Mouse (Mus musculus): ENCODE results near the gene Bex3. TPM values are rescaled to one million over a fixed set of nuclear protein-coding genes. Genes with fewer than 3 reads are reported as not detected.

Bex3 gene
- total RNA-seq, 2 experiments from 2014 or later: 401 to 439 TPM

DNA sequence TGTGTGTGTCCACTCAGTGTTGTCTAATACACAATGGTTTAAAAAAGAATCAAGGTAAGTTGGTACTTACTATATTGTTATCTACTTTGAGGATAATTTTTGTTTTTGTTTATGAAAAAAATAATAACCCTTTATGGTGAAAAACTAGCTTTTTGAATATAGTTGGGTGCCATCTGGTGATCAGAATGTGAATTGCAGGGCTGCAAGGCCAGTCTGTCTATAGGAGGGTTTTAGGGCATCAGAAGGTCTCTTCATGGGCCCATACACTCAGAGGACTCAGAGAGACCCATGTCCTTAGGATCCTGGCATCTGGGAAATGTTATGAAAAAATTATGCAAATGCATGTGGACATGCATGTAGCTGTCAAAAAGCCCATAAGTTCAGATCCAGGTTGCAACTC is 34.2 kb downstream of the Bex3 start:
- intact Hi-C loops (cut with DNase I): loop anchor here (2.0 kb wide), 1 partner anchor 65 kb away; no protein-coding TSS in a partner anchor
- no peak for DNase-seq (ENCODE audit: extremely low spot score in 1 of 2, low spot score in 2 of 2)

DNA sequence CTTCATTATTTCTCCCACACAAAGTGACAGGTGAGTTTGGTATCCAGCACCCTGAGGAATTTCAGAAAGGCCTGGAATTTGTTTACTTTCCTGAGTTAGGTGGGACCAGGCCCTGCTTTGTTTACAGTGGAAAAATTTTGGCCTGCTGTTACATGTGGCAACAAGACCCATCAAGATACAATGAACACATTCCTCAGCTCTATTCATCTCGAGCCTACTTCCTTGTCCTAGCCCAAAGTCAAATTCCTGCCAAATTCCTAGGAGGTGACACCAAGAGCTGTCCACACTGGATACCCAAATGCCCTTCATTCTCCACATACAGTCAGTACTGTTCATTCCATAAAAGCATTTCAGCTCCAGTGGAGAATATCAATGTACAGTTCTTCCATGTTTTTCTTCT is 36.1 kb downstream of the Bex3 start:
- intact Hi-C loops (cut with DNase I): no loop called here
- no peak for DNase-seq (ENCODE audit: extremely low spot score in 1 of 2, low spot score in 2 of 2)

DNA sequence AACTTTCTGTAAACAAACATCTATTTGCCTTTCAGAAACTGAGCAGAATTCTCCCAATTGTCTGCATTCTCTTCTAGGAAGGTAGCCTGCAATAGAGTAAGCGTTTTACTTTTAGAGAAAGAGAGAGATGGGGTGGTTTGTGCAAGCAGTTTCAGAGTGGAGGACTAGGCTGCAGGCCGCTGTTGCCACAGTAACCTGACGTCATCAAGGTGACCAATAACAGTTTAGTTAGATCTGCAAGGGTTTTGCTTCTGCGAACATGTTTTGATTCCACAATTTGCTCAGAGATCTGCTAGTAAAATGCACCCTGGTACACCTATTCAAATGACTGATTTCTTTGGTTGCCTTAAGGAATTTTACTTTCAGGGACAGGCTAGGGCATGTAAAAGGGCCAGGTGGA is 43.2 kb downstream of the Bex3 start:
- intact Hi-C loops (cut with DNase I): no loop called here
- peak in 1 of 2 experiments; percentile 5 for DNase-seq (ENCODE audit: extremely low spot score in 1 of 2, low spot score in 2 of 2)

DNA sequence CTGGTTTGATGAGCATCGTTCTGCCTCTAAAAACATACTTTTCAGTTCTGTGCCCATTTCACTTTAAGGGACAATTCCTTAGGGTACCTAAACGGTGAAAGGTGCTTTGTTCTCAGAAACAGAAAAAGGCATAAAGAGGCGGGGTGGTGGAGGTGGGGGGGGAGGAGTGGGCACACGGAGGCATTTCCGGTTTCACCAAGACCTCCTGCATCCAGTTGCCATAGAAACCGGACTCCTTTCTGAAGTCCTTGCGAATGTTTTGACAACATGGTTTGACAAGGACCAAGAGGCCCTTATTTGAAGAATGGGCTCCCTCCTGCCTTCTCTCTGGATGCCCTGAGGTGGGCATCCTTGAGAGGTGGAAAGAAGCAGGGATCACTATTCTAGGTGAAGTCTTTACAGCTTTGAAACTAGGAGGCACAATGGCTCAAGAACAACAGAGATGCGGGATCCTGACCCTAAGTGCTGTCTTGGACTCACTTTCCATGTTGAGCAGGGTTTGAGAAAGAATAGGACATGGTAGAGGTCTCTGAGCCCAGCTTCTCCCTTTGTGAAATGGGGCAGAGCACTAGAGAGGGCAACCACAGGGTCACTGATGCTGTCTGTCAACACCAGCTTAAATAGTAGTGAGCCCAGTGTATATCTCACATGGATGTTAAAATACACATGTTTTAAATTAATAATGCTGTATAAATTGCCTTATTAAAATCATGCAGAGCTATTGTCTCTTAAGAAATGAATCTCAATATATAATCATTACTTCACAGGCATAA is 43.9 kb downstream of the Bex3 start:
- DNase-seq (ENCODE audit: extremely low spot score in 1 of 2, low spot score in 2 of 2): no peak
- intact Hi-C loops (cut with DNase I): no loop called here

DNA sequence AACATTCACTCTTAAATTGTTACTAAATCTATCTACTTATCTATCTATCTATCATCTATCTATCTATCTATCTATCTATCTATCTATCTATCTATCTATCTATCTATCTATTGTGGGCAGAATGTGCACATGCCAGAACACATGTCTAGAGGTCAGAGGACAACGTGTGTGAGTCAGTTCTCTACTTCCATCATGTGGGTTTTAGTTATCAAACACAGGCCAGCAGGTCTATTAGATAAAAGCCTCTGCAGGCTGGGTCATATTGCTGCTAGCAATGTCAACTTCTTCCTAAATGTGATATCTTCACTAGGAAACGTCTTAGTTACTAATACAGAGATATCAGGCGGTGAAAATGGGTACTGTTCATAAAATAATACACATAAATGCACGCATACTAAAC is 49.9 kb downstream of the Bex3 start:
- DNase-seq (ENCODE audit: extremely low spot score in 1 of 2, low spot score in 2 of 2): no peak
- intact Hi-C loops (cut with DNase I): no loop called here

Other genes starting within 250 kb of the Bex3 start
- gene Arxes1, start 236.9 kb upstream of the Bex3 start, total RNA-seq (2021): 100 to 1,000 TPM in 1 of 2 experiments, 10 to 100 TPM in 1; 85.8 to 109 TPM
- 100 to 1,000 TPM; 440 to 449 TPM for gene Bex2, start 202.0 kb upstream of the Bex3 start, total RNA-seq (2021)
- gene Nxf3, start 185.0 kb upstream of the Bex3 start, total RNA-seq (2021): under 1 TPM; 0.15 to 0.22 TPM
- gene Bex4, start 131.3 kb upstream of the Bex3 start, total RNA-seq (2021): 10 to 100 TPM; 42.2 to 47.0 TPM
- gene Tceal8, start 97.9 kb upstream of the Bex3 start, total RNA-seq (2021): 10 to 100 TPM; 36.7 to 51.6 TPM
- gene Tceal5, start 66.4 kb upstream of the Bex3 start, total RNA-seq (2021): 100 to 1,000 TPM in 1 of 2 experiments, 10 to 100 TPM in 1; 98.6 to 110 TPM
- 1 to 10 TPM; 4.7 to 8.1 TPM for gene Tceal7, start 55.5 kb upstream of the Bex3 start, total RNA-seq (2021)
- 100 to 1,000 TPM; 151 to 158 TPM for gene Bex1, start 54.7 kb upstream of the Bex3 start, total RNA-seq (2021)
- 10 to 100 TPM; 98.1 to 98.8 TPM for gene Tceal9, start 25.2 kb upstream of the Bex3 start, total RNA-seq (2021)
- gene Kir3dl1, start 247.7 kb downstream of the Bex3 start, total RNA-seq (2021): not detected